Mouse (Mus musculus) neural tube, embryonic 13.5 days (tissue): ENCODE results near the gene Krtap1-5. TPM values are rescaled to one million over a fixed set of nuclear protein-coding genes. Genes with fewer than 3 reads are reported as not detected.

ENCODE experiments used
- polyA plus RNA-seq: library from polyadenylated mRNA; unstranded; fragments of >200 nt; fragmentation: Nextera tagmentation; extraction: Ambion mirVana; gene quantifications from 2 replicates; pipeline ENCODE4 v1.2.1, GENCODE M21; 2015

Gene Krtap1-5
- polyA plus RNA-seq, 1 experiment from 2014 or later, result not detected

Other genes with a start within 250 kb of the Krtap1-5 start
- gene Krt26, start 243.1 kb downstream of the Krtap1-5 start, polyA plus RNA-seq, result 0.11 and 0.25 TPM in 2 replicates
- 0.25 and 0.32 TPM in 2 replicates for gene Krt27, start 229.9 kb downstream of the Krtap1-5 start, polyA plus RNA-seq
- gene Krt28, start 206.1 kb downstream of the Krtap1-5 start, polyA plus RNA-seq, result 0.89 TPM in 1 of 2 replicates, not detected in the other
- 33.6 and 35.6 TPM in 2 replicates for gene Krt10, start 191.7 kb downstream of the Krtap1-5 start, polyA plus RNA-seq
- gene Krt12, start 158.8 kb downstream of the Krtap1-5 start, polyA plus RNA-seq, result 0.13 TPM in 1 of 2 replicates, not detected in the other
- gene Krt20, start 142.9 kb downstream of the Krtap1-5 start, polyA plus RNA-seq, result 0.42 TPM in 1 of 2 replicates, not detected in the other
- 0.19 TPM in 1 of 2 replicates, not detected in the other for gene Krt23, start 87.9 kb downstream of the Krtap1-5 start, polyA plus RNA-seq
- gene Krt39, start 59.7 kb downstream of the Krtap1-5 start, polyA plus RNA-seq, result not detected in 2 replicates
- not detected in 2 replicates for gene Krt40, start 37.9 kb downstream of the Krtap1-5 start, polyA plus RNA-seq
- not detected in 2 replicates for gene Krtap3-3, start 30.2 kb downstream of the Krtap1-5 start, polyA plus RNA-seq
- not detected in 2 replicates for gene Krtap3-2, start 24.2 kb downstream of the Krtap1-5 start, polyA plus RNA-seq
- gene Gm11939, start 21.6 kb downstream of the Krtap1-5 start, polyA plus RNA-seq, result not detected in 2 replicates
- not detected in 2 replicates for gene Krtap3-1, start 14.4 kb downstream of the Krtap1-5 start, polyA plus RNA-seq
- not detected in 2 replicates for gene Krtap1-4, start 2.6 kb upstream of the Krtap1-5 start, polyA plus RNA-seq
- not detected in 2 replicates for gene Krtap1-3, start 10.3 kb upstream of the Krtap1-5 start, polyA plus RNA-seq
- not detected in 2 replicates for gene Krtap9-3, start 17.1 kb upstream of the Krtap1-5 start, polyA plus RNA-seq
- not detected in 2 replicates for gene Gm11938, start 22.3 kb upstream of the Krtap1-5 start, polyA plus RNA-seq
- gene Gm11937, start 29.2 kb upstream of the Krtap1-5 start, polyA plus RNA-seq, result not detected in 2 replicates
- not detected in 2 replicates for gene Krtap2-4, start 33.8 kb upstream of the Krtap1-5 start, polyA plus RNA-seq
- gene Gm11562, start 39.4 kb upstream of the Krtap1-5 start, polyA plus RNA-seq, result not detected in 2 replicates
- not detected in 2 replicates for gene Krtap4-1, start 47.2 kb upstream of the Krtap1-5 start, polyA plus RNA-seq
- gene Krtap4-2, start 54.1 kb upstream of the Krtap1-5 start, polyA plus RNA-seq, result not detected in 2 replicates
- gene Krtap4-7, start 63.1 kb upstream of the Krtap1-5 start, polyA plus RNA-seq, result not detected in 2 replicates
- gene Gm11555, start 69.2 kb upstream of the Krtap1-5 start, polyA plus RNA-seq, result not detected in 2 replicates
- gene Gm11563, start 77.9 kb upstream of the Krtap1-5 start, polyA plus RNA-seq, result not detected in 2 replicates
- not detected in 2 replicates for gene Krtap4-6, start 84.9 kb upstream of the Krtap1-5 start, polyA plus RNA-seq
- not detected in 2 replicates for gene Gm14190, start 109.7 kb upstream of the Krtap1-5 start, polyA plus RNA-seq
- not detected in 2 replicates for gene Gm14180, start 153.3 kb upstream of the Krtap1-5 start, polyA plus RNA-seq
- gene Gm11595, start 191.9 kb upstream of the Krtap1-5 start, polyA plus RNA-seq, result not detected in 2 replicates
- gene Krtap4-8, start 199.7 kb upstream of the Krtap1-5 start, polyA plus RNA-seq, result not detected in 2 replicates
- not detected in 2 replicates for gene Krtap4-9, start 204.2 kb upstream of the Krtap1-5 start, polyA plus RNA-seq
- not detected in 2 replicates for gene Gm11596, start 212.5 kb upstream of the Krtap1-5 start, polyA plus RNA-seq
- gene Gm11569, start 217.9 kb upstream of the Krtap1-5 start, polyA plus RNA-seq, result not detected in 2 replicates
- not detected in 2 replicates for gene Gm11554, start 223.4 kb upstream of the Krtap1-5 start, polyA plus RNA-seq
- not detected in 2 replicates for gene Krtap4-13, start 228.9 kb upstream of the Krtap1-5 start, polyA plus RNA-seq
- gene Gm11564, start 234.7 kb upstream of the Krtap1-5 start, polyA plus RNA-seq, result not detected in 2 replicates